Mouse (Mus musculus) heart, postnatal 0 days (tissue): Measurements from ENCODE around the gene Ntn1.

Source experiments
- CTCF ChIP-seq: IDR thresholded peaks from 2 replicates; pipeline ENCODE4 v1.5.1; 2016; ENCODE audit warnings: antibody characterized with exemption, control low read depth, low read depth
- EP300 ChIP-seq: IDR thresholded peaks from 2 replicates; pipeline ENCODE4 v1.6.1; 2016; ENCODE audit warnings: antibody characterized with exemption, low read depth

GRCm38 (mm10) chr11:68330398-68331116 lies 70.1 kb downstream of the Ntn1 start:
- TF ChIP-seq CTCF (no peak), EP300 (no peak)
